Mouse (Mus musculus) MEL (cell line): ENCODE measurements around the gene Dynll2. TPM values are rescaled to one million over a fixed set of nuclear protein-coding genes. Genes with fewer than 3 reads are reported as not detected.

Source experiments
- DNase-seq: peaks from one replicate; pipeline ENCODE4 v3.0.0; 2011; ENCODE audit warnings: low read depth, low spot score
- H3K27ac ChIP-seq: 2 replicates; pipeline ENCODE4 v1.5.1; 2012; ENCODE audit warnings: low read depth, mild to moderate bottlenecking, control low read depth, low read length, moderate library complexity; ENCODE audit not compliant: control insufficient read depth
- H3K27me3 ChIP-seq, 2 experiments: fragments of 150-350 bp in 1 of 2; sonication (generic) in 1 of 2; 2 replicates each; pipeline ENCODE4 v1.6.1; 2012; ENCODE audit warnings: low read length in 2 of 2, mild to moderate bottlenecking in 2 of 2, improper control_type of control experiment in 1 of 2, moderate library complexity in 1 of 2; ENCODE audit not compliant: insufficient read depth in 2 of 2, control insufficient read depth in 1 of 2
- H3K36me3 ChIP-seq, 2 experiments: 2 replicates each; pipeline ENCODE4 v1.6.1; 2012 to 2014; ENCODE audit warnings: low read length in 2 of 2, improper control_type of control experiment in 1 of 2, inconsistent platforms in 1 of 2, mild to moderate bottlenecking in 1 of 2; ENCODE audit not compliant: insufficient read depth in 2 of 2, control insufficient read depth in 1 of 2
- H3K4me1 ChIP-seq, 2 experiments: fragments of 150-350 bp in 1 of 2; sonication (generic) in 1 of 2; 2 replicates each; pipeline ENCODE4 v1.6.1; 2012; ENCODE audit warnings: low read length in 2 of 2, improper control_type of control experiment in 1 of 2, mild to moderate bottlenecking in 1 of 2; ENCODE audit not compliant: insufficient read depth in 2 of 2, control insufficient read depth in 1 of 2
- H3K4me3 ChIP-seq, 2 experiments: fragments of 150-350 bp in 1 of 2; sonication (generic) in 1 of 2; 2 replicates each; pipeline ENCODE4 v1.5.1; 2012; ENCODE audit warnings: low read depth in 2 of 2, low read length in 2 of 2, mild to moderate bottlenecking in 2 of 2, moderate library complexity in 2 of 2, control low read depth in 1 of 2, improper control_type of control experiment in 1 of 2; ENCODE audit not compliant: control insufficient read depth in 1 of 2, insufficient read depth in 1 of 2
- H3K79me2 ChIP-seq: 2 replicates; pipeline ENCODE4 v1.6.1; 2012; ENCODE audit warnings: mild to moderate bottlenecking, low read length, moderate library complexity; ENCODE audit not compliant: control insufficient read depth, poor library complexity, insufficient read depth
- H3K9ac ChIP-seq: 2 replicates; pipeline ENCODE4 v1.6.1; 2012; ENCODE audit warnings: low read depth, mild to moderate bottlenecking, control low read depth, low read length, moderate library complexity; ENCODE audit not compliant: control insufficient read depth, poor library complexity, severe bottlenecking
- H3K9me3 ChIP-seq: fragments of 150-350 bp; sonication (generic); replicated peaks from 2 replicates; pipeline ENCODE4 v1.6.1; 2012; ENCODE audit warnings: mild to moderate bottlenecking, low read length, improper control_type of control experiment, moderate library complexity; ENCODE audit not compliant: insufficient read depth
- BHLHE40 ChIP-seq: IDR thresholded peaks from 2 replicates; pipeline ENCODE4 v1.6.1; 2012; ENCODE audit warnings: low read depth, mild to moderate bottlenecking, inconsistent platforms, low read length, improper control_type of control experiment, borderline replicate concordance
- CHD2 ChIP-seq: IDR thresholded peaks from 2 replicates; pipeline ENCODE4 v1.6.1; 2011; ENCODE audit warnings: low read length, improper control_type of control experiment
- CTCF ChIP-seq, 3 experiments: IDR thresholded peaks in 2 of 3; conservative IDR thresholded peaks in 1 of 3; 2 replicates each; pipeline ENCODE4 v1.5.1; 2011 to 2012; ENCODE audit warnings: low read length in 3 of 3, low read depth in 2 of 3, mild to moderate bottlenecking in 2 of 3, improper control_type of control experiment in 1 of 3, inconsistent platforms in 1 of 3, mixed read lengths in 1 of 3, moderate library complexity in 1 of 3; ENCODE audit not compliant: control insufficient read depth in 1 of 3, insufficient read depth in 1 of 3, poor library complexity in 1 of 3, severe bottlenecking in 1 of 3
- ELF1 ChIP-seq: IDR thresholded peaks from 2 replicates; pipeline ENCODE4 v1.6.1; 2014; ENCODE audit warnings: low read depth, mild to moderate bottlenecking, inconsistent platforms, low read length, improper control_type of control experiment, moderate library complexity
- EP300 ChIP-seq, 2 experiments: IDR thresholded peaks; 2 replicates each; pipeline ENCODE4 v1.6.1; 2011; ENCODE audit warnings: improper control_type of control experiment in 2 of 2, low read length in 2 of 2, low read depth in 1 of 2, mild to moderate bottlenecking in 1 of 2
- ETS1 ChIP-seq: IDR thresholded peaks from 2 replicates; pipeline ENCODE4 v1.6.1; 2012; ENCODE audit warnings: low read depth, mild to moderate bottlenecking, inconsistent platforms, low read length, improper control_type of control experiment, moderate library complexity
- GABPA ChIP-seq: IDR thresholded peaks from 2 replicates; pipeline ENCODE4 v1.6.1; 2012; ENCODE audit warnings: low read depth, mild to moderate bottlenecking, inconsistent platforms, low read length, improper control_type of control experiment, moderate library complexity
- HCFC1 ChIP-seq: IDR thresholded peaks from 2 replicates; pipeline ENCODE4 v1.6.1; 2012; ENCODE audit warnings: low read depth, mild to moderate bottlenecking, inconsistent platforms, low read length, improper control_type of control experiment, moderate library complexity
- JUND ChIP-seq: IDR thresholded peaks from 2 replicates; pipeline ENCODE4 v1.6.1; 2011; ENCODE audit warnings: low read depth, mild to moderate bottlenecking, improper control_type of control experiment, low read length
- MEF2A ChIP-seq: IDR thresholded peaks from 2 replicates; pipeline ENCODE4 v1.6.1; 2014; ENCODE audit warnings: low read depth, mild to moderate bottlenecking, inconsistent platforms, low read length, improper control_type of control experiment; ENCODE audit not compliant: poor library complexity, insufficient replicate concordance, severe bottlenecking; ENCODE audit errors: extremely low read depth
- MYB ChIP-seq: IDR thresholded peaks from 2 replicates; pipeline ENCODE4 v1.6.1; 2011; ENCODE audit warnings: mild to moderate bottlenecking, low read depth, low read length, improper control_type of control experiment
- POLR2A ChIP-seq, 2 experiments: IDR thresholded peaks; 2 replicates each; pipeline ENCODE4 v1.6.1; 2011 to 2012; ENCODE audit warnings: low read length in 2 of 2, mild to moderate bottlenecking in 2 of 2, control low read depth in 1 of 2, improper control_type of control experiment in 1 of 2, low read depth in 1 of 2, moderate library complexity in 1 of 2; ENCODE audit not compliant: control insufficient read depth in 1 of 2, insufficient read depth in 1 of 2, poor library complexity in 1 of 2
- POLR2AphosphoS2 ChIP-seq: IDR thresholded peaks from 2 replicates; pipeline ENCODE4 v1.6.1; 2011; ENCODE audit warnings: low read length, improper control_type of control experiment
- POLR2AphosphoS5 ChIP-seq: IDR thresholded peaks from 2 replicates; pipeline ENCODE4 v1.6.1; 2012; ENCODE audit warnings: low read depth, borderline replicate concordance, mild to moderate bottlenecking, inconsistent platforms, low read length, moderate library complexity, mixed read lengths
- RCOR1 ChIP-seq: IDR thresholded peaks from 2 replicates; pipeline ENCODE4 v1.6.1; 2012; ENCODE audit warnings: low read depth, mild to moderate bottlenecking, inconsistent platforms, low read length, improper control_type of control experiment
- TAL1 ChIP-seq: IDR thresholded peaks from 2 replicates; pipeline ENCODE4 v1.6.1; 2012; ENCODE audit warnings: mild to moderate bottlenecking, inconsistent platforms, low read length, moderate library complexity, mixed read lengths
- TBP ChIP-seq: IDR thresholded peaks from 2 replicates; pipeline ENCODE4 v1.8.0; 2011; ENCODE audit warnings: low read depth, low read length, improper control_type of control experiment
- TCF12 ChIP-seq: IDR thresholded peaks from 2 replicates; pipeline ENCODE4 v1.6.1; 2014; ENCODE audit warnings: low read depth, mild to moderate bottlenecking, inconsistent platforms, low read length, improper control_type of control experiment, moderate library complexity
- USF1 ChIP-seq: IDR thresholded peaks from 2 replicates; pipeline ENCODE4 v1.6.1; 2014; ENCODE audit warnings: low read depth, mild to moderate bottlenecking, inconsistent platforms, low read length, improper control_type of control experiment, moderate library complexity
- USF2 ChIP-seq, 2 experiments: IDR thresholded peaks; 2 replicates each; pipeline ENCODE4 v1.6.1; 2011 to 2012; ENCODE audit warnings: improper control_type of control experiment in 2 of 2, low read length in 2 of 2, borderline replicate concordance in 1 of 2, inconsistent platforms in 1 of 2, low read depth in 1 of 2, mild to moderate bottlenecking in 1 of 2; ENCODE audit not compliant: insufficient read depth in 1 of 2
- ZNF384 ChIP-seq: IDR thresholded peaks from 2 replicates; pipeline ENCODE4 v1.6.1; 2012; ENCODE audit warnings: low read depth, mild to moderate bottlenecking, inconsistent platforms, low read length, improper control_type of control experiment
- polyA plus RNA-seq, 2 experiments: library from polyadenylated mRNA; stranded (reverse) in 1 of 2; unstranded in 1 of 2; fragments of >175 nt in 1 of 2; fragments of >200 nt in 1 of 2; gene quantifications; 2 replicates each; pipeline versions ENCODE4 v1.2.1 to v1.2.4; 2012; ENCODE audit warnings: low replicate concordance in 2 of 2, low read depth in 1 of 2; ENCODE audit not compliant: insufficient read length in 2 of 2, insufficient read depth in 1 of 2, missing spikeins in 1 of 2
- total RNA-seq: library from RNA; depleted of rRNA; stranded (reverse); fragments of 300-350 nt; gene quantifications from 2 replicates; pipeline ENCODE4 v1.2.3, GENCODE M21; 2012

The Dynll2 gene
- total and polyA plus RNA-seq, 3 experiments, result 38.6 to 124 (median 75.8) TPM

GRCm38 (mm10) chr11:88031753-88032152 is 44.4 kb upstream of the Dynll2 start:
- 0 out of 4 replicates have a peak, but pooled peaks cover 0 to 1% of the 10 kb centered on the region in 2 experiments for H3K27me3 ChIP-seq
- H3K9ac ChIP-seq, result no peak overlapping the region
- H3K27ac ChIP-seq, result no peak overlapping the region
- no peaks in the 10 kb centered on the region for H3K9me3 ChIP-seq
- H3K79me2 ChIP-seq, result no peaks in the 10 kb centered on the region
- TF ChIP-seq ELF1, result no peak
- TF ChIP-seq CHD2, result no peak
- no peak for TF ChIP-seq MYB
- TF ChIP-seq JUND, result no peak
- no peak for TF ChIP-seq TCF12
- no peak for TF ChIP-seq GABPA
- no peak for TF ChIP-seq HCFC1
- TF ChIP-seq POLR2A (IDR thresholded peaks at IDR 0.05; ENCODE audit: control insufficient read depth in 1 of 2, insufficient read depth in 1 of 2, low read depth in 1 of 2, low read length in 2 of 2, poor library complexity in 1 of 2), result no peak
- TF ChIP-seq ZNF384, result no peak
- TF ChIP-seq USF2 (IDR thresholded peaks at IDR 0.05; ENCODE audit: borderline replicate concordance in 1 of 2, insufficient read depth in 1 of 2, low read depth in 1 of 2, low read length in 2 of 2), result no peak
- no peak for TF ChIP-seq POLR2AphosphoS5
- no peak for TF ChIP-seq TBP
- no peak for TF ChIP-seq ETS1
- TF ChIP-seq TAL1, result no peak
- no peak overlapping the region for H3K4me3 ChIP-seq
- DNase-seq, result no peak
- no peaks in the 10 kb centered on the region for H3K36me3 ChIP-seq
- no peaks in the 10 kb centered on the region for H3K4me1 ChIP-seq

DNA sequence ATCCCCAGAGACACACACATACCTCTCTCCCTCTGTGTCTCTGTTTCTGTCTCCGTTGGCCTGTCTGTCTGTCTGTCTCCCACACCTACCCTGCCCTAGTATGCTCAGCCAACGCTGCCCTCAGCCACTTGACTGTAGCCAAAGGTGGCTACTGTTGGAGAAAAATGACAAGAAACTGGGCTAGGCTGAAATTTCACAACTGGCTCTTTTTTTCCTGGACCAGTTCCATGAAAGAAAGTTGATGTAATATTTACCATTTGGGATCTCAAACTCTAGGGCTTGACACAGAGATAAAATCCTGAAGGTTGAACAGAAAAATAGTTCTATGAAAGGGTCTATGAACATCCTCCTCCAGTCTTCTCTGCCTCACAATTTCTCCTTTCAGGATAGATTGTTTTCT is 43.5 kb upstream of the Dynll2 start:
- H3K4me3 ChIP-seq, result no peak overlapping the region
- H3K27ac ChIP-seq, result no peak overlapping the region
- H3K36me3 ChIP-seq, result no peaks in the 10 kb centered on the region
- H3K79me2 ChIP-seq, result no peaks in the 10 kb centered on the region
- no peaks in the 10 kb centered on the region for H3K9me3 ChIP-seq
- H3K9ac ChIP-seq, result no peak overlapping the region
- peaks cover 0 to 1% of the 10 kb centered on the region in 2 experiments; a peak in 1 of 4 replicates for H3K27me3 ChIP-seq
- H3K4me1 ChIP-seq, result no peaks in the 10 kb centered on the region
- no peak for TF ChIP-seq POLR2A (IDR thresholded peaks at IDR 0.05; ENCODE audit: control insufficient read depth in 1 of 2, insufficient read depth in 1 of 2, low read depth in 1 of 2, low read length in 2 of 2, poor library complexity in 1 of 2)
- no peak for TF ChIP-seq RCOR1
- no peak for TF ChIP-seq EP300 (IDR thresholded peaks at IDR 0.05; ENCODE audit: low read depth in 1 of 2, low read length in 2 of 2)
- no peak for TF ChIP-seq TAL1
- no peak for TF ChIP-seq MEF2A
- no peak for TF ChIP-seq JUND
- no peak for TF ChIP-seq BHLHE40
- no peak for TF ChIP-seq POLR2AphosphoS2
- TF ChIP-seq CTCF (IDR thresholded peaks at IDR 0.05 in 2 of 3, conservative IDR thresholded peaks at IDR 0.05 in 1 of 3; ENCODE audit: control insufficient read depth in 1 of 3, insufficient read depth in 1 of 3, low read depth in 2 of 3, low read length in 3 of 3, poor library complexity in 1 of 3, severe bottlenecking in 1 of 3), result no peak
- TF ChIP-seq USF1, result no peak
- TF ChIP-seq, all 39 proteins: peak for 0
- DNase-seq, result no peak
